Mouse (Mus musculus): ENCODE measurements at regions not wholly inside any gene's neighbourhood (a gene's known extent, or its start where the extent isn't known, plus 50 kb on each side); places are given as distances from the start of the nearest gene placed in this dataset.

DNA sequence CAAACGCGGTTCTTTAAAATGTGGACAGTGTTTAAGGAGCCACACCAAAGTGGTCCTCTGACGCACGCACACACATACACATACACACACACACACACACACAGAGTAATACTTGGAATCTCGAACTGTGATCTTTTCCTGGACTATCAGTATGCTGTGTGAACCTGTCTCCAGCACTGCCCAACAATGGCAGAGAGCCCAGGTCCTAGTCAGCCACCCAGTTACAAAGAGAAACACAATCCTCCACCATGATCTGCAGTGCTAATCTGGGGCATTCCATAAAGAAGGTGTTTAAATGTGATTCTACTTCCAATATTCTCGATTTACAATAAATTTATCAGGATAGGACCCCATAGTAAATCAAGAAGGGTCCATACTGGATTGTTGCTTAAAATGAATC lies 54.2 kb upstream of the Cplx2 start:
- no peak for DNase-seq (ENCODE audit: extremely low read depth, insufficient read length, low spot score)

GRCm38 (mm10) chr13:54318161-54318560 lies 53.0 kb upstream of the Cplx2 start:
- DNase-seq (ENCODE audit: extremely low read depth, insufficient read length, low spot score): no peak

- no peak for DNase-seq (ENCODE audit: extremely low read depth, insufficient read length, low spot score)
Measured at GRCm38 (mm10) chr13:54318601-54319000, 52.5 kb upstream of the Cplx2 start.

GRCm38 (mm10) chr13:54320212-54320611 lies 50.9 kb upstream of the Cplx2 start:
- DNase-seq (ENCODE audit: extremely low read depth, insufficient read length, low spot score): no peak

DNA sequence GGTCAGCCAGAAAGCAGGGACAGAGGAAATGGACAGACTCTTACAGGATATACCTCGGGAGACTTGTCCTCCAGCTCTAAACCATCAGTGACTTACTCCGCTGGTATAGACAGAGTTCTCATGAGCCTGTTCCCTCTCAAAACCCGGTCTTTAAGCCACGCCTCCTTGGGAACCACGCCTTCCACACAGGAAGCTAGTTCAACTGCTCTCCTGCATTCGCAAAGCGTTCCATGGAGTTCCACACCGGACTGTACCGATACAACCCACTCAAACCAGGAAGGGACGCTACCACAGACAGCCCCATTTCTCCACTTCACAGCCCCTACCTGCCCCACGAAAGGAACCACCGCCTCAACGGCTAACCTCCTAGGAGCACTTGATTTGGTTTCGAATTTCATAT lies 50.1 kb upstream of the Cplx2 start:
- DNase-seq (ENCODE audit: extremely low read depth, insufficient read length, low spot score): no peak

Data from 3134 (cell line).